Mouse (Mus musculus) C3H10T1/2 (cell line): ENCODE data around the gene Zfp207. TPM values are rescaled to one million over a fixed set of nuclear protein-coding genes. Genes with fewer than 3 reads are reported as not detected.

Experiments
- polyA plus RNA-seq, 2 experiments: library from polyadenylated mRNA; unstranded; fragments of >200 nt; fragmentation: generic; extraction: Trizol; gene quantifications; one replicate each; pipeline ENCODE4 v1.2.1; 2012; ENCODE audit warnings: missing spikeins in 2 of 2

The Zfp207 gene
- polyA plus RNA-seq, result 10 to 100 TPM in 1 of 2 experiments, 1 to 10 TPM in 1; 9.8 to 71.3 TPM

GRCm38 (mm10) chr11:80383019-80383625 lies at the start of gene Zfp207:
Gene Zfp207, plus strand, starts transcription at chr11:80383279.

GRCm38 (mm10) chr11:80377712-80378451 lies 5.2 kb upstream of the Zfp207 start, which contains the start of gene 5730455P16Rik:
Gene 5730455P16Rik, minus strand, starts transcription at chr11:80378034.

DNA sequence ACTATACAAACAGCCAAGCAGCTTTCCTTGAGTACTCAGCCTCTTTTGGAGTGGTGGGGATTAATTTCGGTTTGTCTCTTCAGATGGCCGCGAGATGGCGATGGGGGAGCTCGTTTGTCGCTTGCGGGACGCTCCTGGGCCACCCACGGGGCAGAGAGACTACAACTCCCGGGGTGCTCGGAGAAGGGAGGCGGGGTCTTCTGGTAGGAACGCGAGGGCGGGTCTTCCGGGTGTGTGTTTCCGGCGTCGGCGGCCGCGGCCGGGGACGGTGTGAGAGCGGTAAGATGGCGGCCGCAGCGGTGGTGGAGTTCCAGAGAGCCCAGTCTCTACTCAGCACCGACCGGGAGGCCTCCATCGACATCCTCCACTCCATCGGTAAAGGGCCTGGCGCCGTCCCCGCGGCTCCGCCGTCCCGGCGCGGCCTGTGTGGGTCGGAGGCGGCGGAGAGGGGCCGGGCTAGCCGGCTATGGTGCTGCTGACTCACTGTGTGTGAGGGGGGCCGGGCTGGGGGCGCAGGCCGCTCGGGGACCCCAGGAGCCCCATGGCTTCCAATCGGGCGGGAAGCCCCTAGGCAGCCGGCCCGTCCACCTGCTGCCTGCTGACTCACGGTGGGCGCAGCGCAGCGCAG lies 45.4 kb downstream of the Zfp207 start, which contains the start of gene Psmd11:
Psmd11 (plus strand) TSS at position 235 of the 628 bp plus-strand sequence.

Other genes with a start within 250 kb of the Zfp207 start
- gene Tefm, start 241.1 kb upstream of the Zfp207 start, polyA plus RNA-seq, result 1 to 10 TPM; 1.2 to 9.9 TPM
- not detected for gene Adap2, start 229.2 kb upstream of the Zfp207 start, polyA plus RNA-seq
- gene Rnf135, start 199.4 kb upstream of the Zfp207 start, polyA plus RNA-seq, result 10 to 100 TPM in 1 of 2 experiments, 1 to 10 TPM in 1; 4.9 to 19.1 TPM
- 10 to 100 TPM in 1 of 2 experiments, 1 to 10 TPM in 1; 2.0 to 17.1 TPM for gene Rhot1, start 174.3 kb upstream of the Zfp207 start, polyA plus RNA-seq
- 1 to 10 TPM in 1 of 2 experiments, under 1 TPM in 1; 0.27 to 4.2 TPM for gene Rhbdl3, start 82.4 kb upstream of the Zfp207 start, polyA plus RNA-seq
- 1 to 10 TPM; 2.0 to 6.2 TPM for gene 5730455P16Rik, start 5.2 kb upstream of the Zfp207 start, polyA plus RNA-seq
- 10 to 100 TPM; 34.3 to 50.5 TPM for gene Psmd11, start 45.3 kb downstream of the Zfp207 start, polyA plus RNA-seq
- under 1 TPM; 0.66 to 0.83 TPM for gene Cdk5r1, start 93.7 kb downstream of the Zfp207 start, polyA plus RNA-seq